Mouse (Mus musculus): ENCODE results near the gene 1110059G10Rik. TPM values are rescaled to one million over a fixed set of nuclear protein-coding genes. Genes with fewer than 3 reads are reported as not detected.

1110059G10Rik gene
- 10 to 100 TPM; 20.9 to 24.6 (median 23.0) TPM for total RNA-seq (2022)

DNA sequence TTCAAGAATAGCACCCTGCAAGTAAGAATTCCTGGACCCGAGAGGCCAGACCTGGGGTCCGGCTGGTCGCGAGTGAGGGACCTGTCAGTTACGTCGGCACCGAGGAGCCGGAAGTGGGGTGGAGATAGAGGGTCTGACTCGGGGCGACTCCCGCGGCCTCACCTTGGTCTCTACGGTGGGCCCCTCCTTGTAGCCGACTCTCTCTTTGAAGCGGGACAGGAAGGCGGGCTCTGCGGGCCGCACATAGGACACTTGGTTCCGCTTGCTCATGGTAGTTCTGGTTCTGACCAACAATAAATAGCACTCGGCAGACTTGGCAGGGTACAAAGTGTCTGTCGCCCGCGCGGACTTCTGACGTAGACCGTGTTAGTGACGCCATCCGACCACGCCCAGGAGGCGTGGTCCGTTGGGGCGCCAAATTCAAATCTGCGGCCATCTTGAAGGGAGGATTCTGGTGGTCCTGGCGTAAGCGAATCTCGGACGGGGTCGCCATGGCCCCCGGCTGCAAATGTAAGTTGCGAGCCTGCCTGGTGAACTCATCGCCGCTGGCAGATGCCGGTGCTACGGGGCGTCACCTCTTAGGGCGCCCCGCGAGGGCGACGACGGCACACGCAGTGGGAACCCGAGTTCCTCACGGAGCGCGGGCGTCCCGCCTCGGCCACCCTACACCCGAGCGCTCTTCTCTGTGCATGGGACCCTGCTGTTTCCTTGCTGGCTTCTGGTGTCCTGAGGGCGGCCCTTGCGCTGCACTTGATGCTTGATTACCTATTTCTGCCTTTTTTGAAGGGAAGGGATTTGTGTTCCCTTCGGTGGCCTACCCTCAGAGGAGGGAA, at the start of gene 1110059G10Rik, which contains the start of gene Kif15:
1110059G10Rik (minus strand) TSS at position 358 of the 833 bp plus-strand sequence.
Kif15 (plus strand) TSS at position 404 of the 833 bp plus-strand sequence.
- DNase-seq (ENCODE audit: low spot score in 2 of 2), result peak; percentile 88 to 94

DNA sequence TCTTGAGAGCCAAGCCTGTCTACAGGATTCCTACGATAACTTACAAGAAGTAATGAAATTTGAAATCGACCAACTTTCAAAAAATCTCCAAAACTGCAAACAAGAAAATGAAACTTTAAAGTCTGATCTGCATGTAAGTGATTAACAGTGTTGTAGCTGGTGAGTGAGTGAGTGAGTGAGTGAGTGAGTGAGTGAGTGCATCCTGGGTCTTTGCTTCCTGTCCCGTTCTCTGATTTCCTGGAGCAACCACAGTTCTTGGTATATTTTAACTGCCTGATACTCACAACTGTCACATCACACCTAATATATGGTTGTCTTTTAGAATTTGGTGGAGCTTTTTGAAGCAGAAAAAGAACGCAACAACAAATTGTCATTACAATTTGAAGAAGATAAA, 48.4 kb upstream of the 1110059G10Rik start:
- DNase-seq (ENCODE audit: low spot score in 2 of 2), result no peak

DNA sequence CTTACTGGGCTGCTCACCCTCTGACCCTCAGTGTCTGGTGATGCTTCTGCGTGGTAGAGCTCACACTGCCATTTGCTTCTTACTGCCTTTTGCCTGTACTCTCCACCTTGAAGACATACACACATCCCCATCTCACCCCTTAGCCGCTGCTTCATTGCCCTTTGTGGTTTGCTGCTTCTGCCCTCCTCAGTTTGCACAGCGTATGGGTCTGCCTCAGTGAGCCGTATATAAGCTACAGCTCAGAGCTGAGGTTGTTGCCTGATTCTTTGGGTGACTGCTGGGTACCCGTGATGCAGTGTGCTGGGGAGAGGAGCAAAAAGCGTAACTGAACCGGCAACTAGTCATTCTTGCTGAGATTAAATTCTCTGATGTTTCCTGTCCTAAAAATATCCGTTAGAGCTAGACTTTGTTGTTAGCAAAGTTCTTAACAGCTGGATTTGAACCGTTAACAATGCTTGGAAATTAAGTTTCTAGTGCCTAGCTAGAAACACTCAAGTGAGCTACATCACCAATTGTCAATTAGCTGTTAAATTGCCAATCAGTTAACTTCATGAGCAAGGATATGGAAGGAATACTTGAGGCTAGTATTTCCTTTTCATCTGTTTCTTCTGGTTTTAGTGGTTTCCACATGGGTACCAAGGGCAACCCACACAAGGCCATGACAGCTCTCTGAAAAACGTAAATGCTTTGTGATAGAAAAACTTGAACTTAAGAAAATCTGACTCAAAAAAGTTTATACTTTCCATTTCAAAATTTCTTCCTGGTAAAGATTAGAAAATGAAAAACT, 47.8 kb upstream of the 1110059G10Rik start:
- DNase-seq (ENCODE audit: low spot score in 2 of 2), result no peak

DNA sequence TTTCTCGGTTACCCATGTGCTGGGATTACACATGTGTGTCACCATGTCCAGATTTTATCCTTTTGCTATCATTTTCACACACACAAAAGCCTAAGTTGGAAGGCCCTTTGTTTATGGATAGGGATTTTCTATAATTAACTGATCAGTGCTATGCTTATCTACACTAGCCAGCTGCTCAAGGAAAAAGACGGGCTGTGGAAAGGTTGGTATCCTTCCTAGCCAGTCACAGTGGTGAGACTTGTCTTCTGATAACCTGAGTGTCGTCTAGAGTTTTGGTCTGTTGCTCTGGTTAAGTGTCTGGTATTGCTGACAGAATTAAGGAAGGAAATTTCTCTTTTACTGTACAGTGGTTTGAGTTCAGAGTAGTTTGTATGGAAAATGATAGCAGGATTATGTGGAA, 21.9 kb downstream of the 1110059G10Rik start:
- DNase-seq (ENCODE audit: low spot score in 2 of 2), result no peak

DNA sequence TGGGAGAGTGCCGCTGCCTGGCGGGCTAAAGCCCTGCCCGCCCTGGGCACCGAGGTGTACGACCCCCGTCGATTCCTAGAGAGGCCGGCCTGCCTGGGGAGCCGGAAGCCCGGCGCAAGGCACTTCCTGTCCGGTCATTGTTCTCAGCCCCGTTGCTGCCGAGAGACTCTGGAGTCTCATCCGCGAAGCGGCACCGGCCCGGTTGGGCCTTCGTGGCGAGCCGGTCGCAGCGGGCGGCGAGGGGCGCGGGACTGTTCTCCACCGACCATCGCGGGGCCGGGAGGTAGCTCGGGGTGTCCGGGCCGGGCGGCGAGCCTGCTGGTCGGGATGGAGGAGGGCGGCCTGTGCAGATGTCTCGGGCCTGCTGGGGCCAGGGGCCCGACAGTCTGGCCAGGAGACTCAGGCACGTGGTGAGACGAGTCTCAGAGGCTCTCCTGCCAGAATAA, 27.8 kb downstream of the 1110059G10Rik start, which contains the start of gene Zfp105:
Zfp105 (plus strand) TSS at position 137 of the 446 bp plus-strand sequence.
- peak; percentile 45 to 64 for DNase-seq (ENCODE audit: low spot score in 2 of 2)

DNA sequence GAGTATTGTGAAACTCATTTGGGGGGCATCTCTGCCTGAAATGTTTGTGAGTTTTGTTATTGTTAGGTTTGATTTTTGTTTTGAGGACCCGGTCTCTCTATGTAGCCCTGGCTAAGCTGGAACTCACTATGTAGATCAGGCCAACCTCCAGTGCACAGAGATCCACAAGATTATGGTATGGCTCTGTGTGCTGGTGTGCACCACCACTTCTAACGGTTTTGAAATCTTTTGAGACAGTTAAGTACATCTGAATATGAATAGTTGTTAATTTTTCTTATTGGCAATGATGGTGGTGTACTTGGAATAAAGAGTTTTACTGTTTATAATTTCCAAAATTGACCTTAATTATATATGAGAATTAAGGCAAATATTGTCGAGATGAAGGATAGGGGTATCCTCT, 28.4 kb downstream of the 1110059G10Rik start:
- no peak for DNase-seq (ENCODE audit: low spot score in 2 of 2)

DNA sequence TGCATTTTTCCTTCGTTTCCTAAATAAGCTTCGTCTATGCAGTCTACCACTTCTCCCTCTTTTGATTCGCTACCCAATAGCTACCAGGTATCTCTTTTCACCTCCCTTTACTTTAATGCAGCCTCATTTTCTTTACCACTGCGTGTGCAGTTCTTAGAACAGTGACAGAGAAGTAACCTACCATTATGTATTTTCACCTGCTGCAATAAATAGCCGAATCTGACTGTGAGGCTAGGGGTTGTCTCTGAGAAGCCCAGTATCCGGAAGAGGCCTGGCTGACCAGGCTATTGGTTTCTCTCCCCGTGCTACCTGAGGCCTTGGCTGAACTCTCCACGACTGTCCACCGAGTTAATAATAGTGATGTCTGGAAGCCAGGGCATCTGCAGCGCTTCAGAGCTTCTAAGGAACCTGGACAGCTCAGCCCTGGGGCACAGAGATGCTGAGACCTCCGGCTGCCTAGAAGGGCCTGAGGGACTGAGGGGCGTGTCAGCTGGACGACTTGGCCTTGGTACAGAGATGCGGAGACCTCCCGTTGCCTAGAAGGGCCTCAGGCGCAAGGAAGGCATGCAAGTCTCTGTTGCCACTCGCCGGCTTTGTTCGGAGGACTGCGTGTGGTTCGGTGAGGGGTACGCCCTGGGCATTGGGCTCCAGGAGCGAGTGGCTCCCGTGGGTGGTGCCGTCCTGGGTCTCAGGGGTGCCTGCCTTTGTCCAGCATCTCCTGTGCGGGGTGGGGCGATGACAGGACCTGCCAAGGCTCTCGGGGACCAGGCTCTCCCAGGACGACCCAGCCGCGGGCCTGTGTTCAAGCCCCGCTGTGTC, 47.9 kb downstream of the 1110059G10Rik start:
- peak; percentile 25 for DNase-seq (ENCODE audit: low spot score in 2 of 2)

DNA sequence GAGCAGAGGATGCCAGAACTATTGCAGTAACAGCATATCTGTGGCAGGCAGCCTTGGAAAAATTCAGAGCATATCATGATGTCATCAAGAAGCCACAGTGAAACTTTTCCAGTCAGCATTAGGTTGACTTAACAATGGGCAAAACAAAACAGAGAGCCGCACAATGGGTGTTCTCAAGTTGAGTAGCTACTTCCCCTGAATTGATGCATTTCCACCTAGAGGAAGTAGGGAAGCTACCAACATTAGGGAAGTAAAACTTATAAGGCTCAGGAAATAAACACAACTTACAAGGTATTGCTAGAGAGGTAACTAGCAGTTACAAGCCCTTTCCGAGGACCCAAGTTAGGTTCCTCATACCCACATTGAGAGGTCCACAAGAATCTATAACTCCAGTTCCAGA, 49.8 kb downstream of the 1110059G10Rik start:
- DNase-seq (ENCODE audit: low spot score in 2 of 2), result no peak

Other genes with a start within 250 kb of the 1110059G10Rik start
- gene Topaz1, start 203.7 kb downstream of the 1110059G10Rik start, total RNA-seq (2022), result not detected
- gene Tcaim, start 145.5 kb downstream of the 1110059G10Rik start, total RNA-seq (2022), result 10 to 100 TPM; 20.1 to 22.9 (median 22.1) TPM
- gene Gm35549, start 107.0 kb downstream of the 1110059G10Rik start, total RNA-seq (2022), result not detected
- 100 to 1,000 TPM; 151 to 196 (median 188) TPM for gene Zfp445, start 85.0 kb downstream of the 1110059G10Rik start, total RNA-seq (2022)
- gene Zkscan7, start 65.3 kb downstream of the 1110059G10Rik start, total RNA-seq (2022), result 1 to 10 TPM; 4.1 to 6.5 (median 5.9) TPM
- gene Zfp105, start 27.9 kb downstream of the 1110059G10Rik start, total RNA-seq (2022), result 1 to 10 TPM; 6.9 to 9.9 (median 8.2) TPM
- under 1 TPM; 0.65 to 0.99 (median 0.81) TPM for gene Kif15, start within 50 bp of the 1110059G10Rik start, total RNA-seq (2022)
- 10 to 100 TPM; 22.0 to 28.7 (median 24.3) TPM for gene Tmem42, start 70.3 kb upstream of the 1110059G10Rik start, total RNA-seq (2022)
- 1 to 10 TPM; 1.2 to 2.2 (median 1.9) TPM for gene Tgm4, start 83.7 kb upstream of the 1110059G10Rik start, total RNA-seq (2022)
- 10 to 100 TPM; 57.6 to 60.7 (median 59.0) TPM for gene Zdhhc3, start 162.2 kb upstream of the 1110059G10Rik start, total RNA-seq (2022)
- gene Exosc7, start 162.2 kb upstream of the 1110059G10Rik start, total RNA-seq (2022), result 10 to 100 TPM; 41.0 to 52.4 (median 46.1) TPM
- 1 to 10 TPM; 2.1 to 3.1 (median 2.4) TPM for gene Clec3b, start 199.9 kb upstream of the 1110059G10Rik start, total RNA-seq (2022)

Measured in layer of hippocampus, adult 8-10 months (tissue).